Mouse (Mus musculus) left cerebral cortex, adult 2 months (tissue): ENCODE results near the gene Abi3. TPM values are rescaled to one million over a fixed set of nuclear protein-coding genes. Genes with fewer than 3 reads are reported as not detected.

Experiments
- DNase-seq, 2 experiments: peaks; one replicate each; pipeline ENCODE4 v3.0.0; 2021 to 2022; ENCODE audit warnings: low spot score in 2 of 2, mixed read lengths in 1 of 2; ENCODE audit errors: extremely low spot score in 1 of 2
- H3K27ac ChIP-seq: fragments of 200-600 bp; 2 replicates; pipeline ENCODE4 v1.8.1; 2022
- H3K4me3 ChIP-seq: fragments of 200-600 bp; 2 replicates; pipeline ENCODE4 v1.8.1; 2022
- CTCF ChIP-seq: fragments of 200-600 bp; IDR thresholded peaks from 2 replicates; pipeline ENCODE4 v1.8.1; 2022; ENCODE audit warnings: antibody characterized with exemption, mild to moderate bottlenecking, moderate library complexity
- intact Hi-C: fragments of 180-260 bp; cut with DNase I; formaldehyde crosslinking; loops from one replicate; pipeline ENCODE4 v1.15.1; 2025
- total RNA-seq, 2 experiments: library from RNA; stranded (reverse); gene quantifications; 2 replicates each; pipeline ENCODE4 v1.2.3; 2021

Abi3 gene
- total RNA-seq, 2 experiments from 2014 or later: 7.6 to 9.4 TPM

- peak overlapping the region; percentile 84 for H3K27ac ChIP-seq
- TF ChIP-seq CTCF: no peak
- peak overlapping the region; percentile 63 for H3K4me3 ChIP-seq
- intact Hi-C loops: loop anchor here (1.0 to 5.0 kb wide), 3 partner anchors 33 to 218 kb away; partner anchors contain the start of gene Phospho1
- peak in 1 of 2 experiments; percentile 21 for DNase-seq
Observed at GRCm38 (mm10) chr11:95857716-95858527, 15.6 kb upstream of the Abi3 start.

GRCm38 (mm10) chr11:95857306-95857705 is 15.0 kb upstream of the Abi3 start:
- H3K27ac ChIP-seq: peak overlapping the region; percentile 84; the same call in 1 of the 2 replicates
- no peak overlapping the region for H3K4me3 ChIP-seq
- no peak for DNase-seq
- no peak for TF ChIP-seq CTCF
- intact Hi-C loops: loop anchor here (5.0 kb wide), 1 partner anchor 85 kb away; no protein-coding TSS in a partner anchor

- intact Hi-C loops: loop anchor here (2.0 kb wide), 1 partner anchor 25 kb away; no protein-coding TSS in a partner anchor
- H3K4me3 ChIP-seq: no peak overlapping the region
- TF ChIP-seq CTCF: peak; percentile 72
- no peak for DNase-seq
- H3K27ac ChIP-seq: no peak overlapping the region
Observed at GRCm38 (mm10) chr11:95853684-95854083, 11.4 kb upstream of the Abi3 start.

GRCm38 (mm10) chr11:95850898-95851297 is 8.6 kb upstream of the Abi3 start:
- Histone ChIP-seq H3K27ac (no peak overlapping the region), H3K4me3 (no peak overlapping the region)
- no peak for TF ChIP-seq CTCF
- intact Hi-C loops: no loop called here
- no peak for DNase-seq

- no peak for TF ChIP-seq CTCF
- DNase-seq: no peak
- intact Hi-C loops: no loop called here
- Histone ChIP-seq H3K27ac (no peak overlapping the region), H3K4me3 (no peak overlapping the region)
Observed at GRCm38 (mm10) chr11:95844935-95845334, 2.7 kb upstream of the Abi3 start.

GRCm38 (mm10) chr11:95843421-95843950 is 1.2 kb upstream of the Abi3 start:
- TF ChIP-seq CTCF: no peak
- DNase-seq: no peak
- H3K4me3 ChIP-seq: no peak overlapping the region
- H3K27ac ChIP-seq: no peak overlapping the region
- intact Hi-C loops: no loop called here

- Histone ChIP-seq H3K4me3 (no peak overlapping the region), H3K27ac (no peak overlapping the region)
- DNase-seq: no peak
- TF ChIP-seq CTCF: no peak
- intact Hi-C loops: no loop called here
Observed at GRCm38 (mm10) chr11:95842953-95843352, 677 bp upstream of the Abi3 start.

GRCm38 (mm10) chr11:95841498-95841830 is 812 bp downstream of the Abi3 start:
- DNase-seq: no peak
- TF ChIP-seq CTCF: no peak
- no peak overlapping the region for H3K4me3 ChIP-seq
- intact Hi-C loops: no loop called here
- H3K27ac ChIP-seq: no peak overlapping the region

GRCm38 (mm10) chr11:95840694-95841497 is 1.4 kb downstream of the Abi3 start:
- intact Hi-C loops: no loop called here
- no peak for DNase-seq
- Histone ChIP-seq H3K4me3 (no peak overlapping the region), H3K27ac (no peak overlapping the region)
- TF ChIP-seq CTCF: no peak

- Histone ChIP-seq H3K27ac (no peak overlapping the region), H3K4me3 (no peak overlapping the region)
- TF ChIP-seq CTCF: no peak
- intact Hi-C loops: no loop called here
- no peak for DNase-seq
Observed at GRCm38 (mm10) chr11:95838999-95839868, 3.0 kb downstream of the Abi3 start.

- DNase-seq: no peak
- TF ChIP-seq CTCF: no peak
- intact Hi-C loops: no loop called here
- H3K27ac ChIP-seq: no peak overlapping the region
- no peak overlapping the region for H3K4me3 ChIP-seq
Observed at GRCm38 (mm10) chr11:95838598-95838997, 3.7 kb downstream of the Abi3 start.
